Mouse (Mus musculus) kidney, postnatal 0 days (tissue): ENCODE data around the gene Cyp2t4. TPM values are rescaled to one million over a fixed set of nuclear protein-coding genes. Genes with fewer than 3 reads are reported as not detected.
A peak's percentile ranks its signal among the peaks of the same experiment; 100 is the strongest.

Experiments
- ATAC-seq: fragments of 200-750 bp; cut with Nextera tagmentation; replicated peaks from 2 replicates; pipeline ENCODE4 v1.8.0; 2017; ENCODE audit warnings: low read depth, moderate number of reproducible peaks, moderate TSS enrichment, moderate library complexity; ENCODE audit not compliant: low FRiP score
- DNase-seq: peaks from one replicate; pipeline ENCODE4 v3.0.0-alpha.2; 2016; ENCODE audit warnings: low spot score
- H3K27ac ChIP-seq: fragments of 300-500 bp; sonication (generic); 2 replicates; pipeline ENCODE4 v1.5.1; 2014; ENCODE audit warnings: mild to moderate bottlenecking
- H3K27me3 ChIP-seq: fragments of 300-500 bp; sonication (generic); 2 replicates; pipeline ENCODE4 v1.6.1; 2014; ENCODE audit warnings: low read length, mixed read lengths; ENCODE audit not compliant: insufficient read depth
- H3K36me3 ChIP-seq: fragments of 300-500 bp; sonication (generic); 2 replicates; pipeline ENCODE4 v1.6.1; 2014; ENCODE audit warnings: low read length, mixed read lengths; ENCODE audit not compliant: insufficient read depth
- H3K4me1 ChIP-seq: fragments of 300-500 bp; sonication (generic); replicated peaks from 2 replicates; pipeline ENCODE4 v1.6.1; 2014; ENCODE audit warnings: antibody characterized with exemption, low read length, mixed read lengths; ENCODE audit not compliant: insufficient read depth
- H3K4me2 ChIP-seq: fragments of 300-500 bp; sonication (generic); 2 replicates; pipeline ENCODE4 v1.6.1; 2014; ENCODE audit warnings: mild to moderate bottlenecking, low read length, moderate library complexity, mixed read lengths
- H3K4me3 ChIP-seq: fragments of 300-500 bp; sonication (generic); replicated peaks from 2 replicates; pipeline ENCODE4 v1.5.1; 2014; ENCODE audit warnings: low read depth, low read length
- H3K9ac ChIP-seq: fragments of 300-500 bp; sonication (generic); 2 replicates; pipeline ENCODE4 v1.6.1; 2014; ENCODE audit warnings: low read depth, low read length
- H3K9me3 ChIP-seq: fragments of 300-500 bp; sonication (generic); replicated peaks from 2 replicates; pipeline ENCODE4 v1.6.1; 2016; ENCODE audit warnings: low read length, inconsistent platforms, mixed read lengths
- CTCF ChIP-seq: IDR thresholded peaks from 2 replicates; pipeline ENCODE4 v1.5.1; 2016; ENCODE audit warnings: antibody characterized with exemption, low read depth, mild to moderate bottlenecking, moderate library complexity
- WGBS: fragments of 180-500 bp; shearing (Covaris S2); extraction: QIAGEN DNeasy Blood & Tissue Kit; methylation state at CpG from one replicate; pipeline ENCODE4 v1.1.7; 2014; 5-methylcytosine and 5-hydroxymethylcytosine counted together
- polyA plus RNA-seq: library from polyadenylated mRNA; unstranded; fragments of >200 nt; fragmentation: Nextera tagmentation; extraction: Ambion mirVana; gene quantifications from 2 replicates; pipeline ENCODE4 v1.2.1, GENCODE M21; 2015

Cyp2t4 gene
- polyA plus RNA-seq, 1 experiment from 2014 or later, result not detected

DNA sequence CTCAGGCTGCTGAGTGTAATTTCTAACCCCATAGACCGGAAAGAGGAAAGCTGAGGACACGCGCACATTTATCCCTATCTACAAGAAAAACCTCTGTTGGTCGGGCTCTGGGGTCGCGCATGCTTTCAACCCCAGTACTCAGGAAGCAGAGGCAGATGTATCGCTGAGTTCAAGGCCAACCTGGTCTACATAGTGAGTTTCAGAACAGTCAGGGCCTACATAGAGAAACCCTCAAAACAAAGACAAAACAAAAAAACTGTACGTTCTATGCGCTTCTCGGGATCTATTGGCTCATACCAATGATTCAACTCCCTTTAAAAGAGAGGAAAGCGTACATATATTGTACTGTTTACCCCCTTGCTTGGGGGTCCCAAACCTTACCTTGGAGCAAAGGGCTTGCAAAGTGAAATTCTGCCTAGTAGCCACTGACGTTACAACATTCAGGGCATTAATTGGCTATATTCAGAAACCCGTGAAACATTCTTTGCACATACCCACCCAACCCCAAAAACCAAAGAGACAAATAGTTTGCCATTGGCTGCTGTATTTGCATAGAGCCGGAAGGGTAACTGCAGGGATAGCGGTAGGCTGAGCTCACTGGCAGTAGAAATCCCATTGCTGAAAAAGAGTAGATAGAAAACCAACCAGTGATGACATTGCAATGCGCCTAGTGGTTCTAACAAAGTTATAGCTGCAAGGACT, 25.9 kb downstream of the Cyp2t4 start:
- DNase-seq (no peak), ATAC-seq (no peak)
- 0 out of 2 replicates have a peak, but pooled peaks cover 4% of the 10 kb centered on the region for H3K4me1 ChIP-seq
- no peaks in the 10 kb centered on the region for H3K36me3 ChIP-seq
- peak overlapping the region; percentile 78 for H3K4me3 ChIP-seq
- no peak for TF ChIP-seq CTCF
- no peaks in the 10 kb centered on the region for H3K27me3 ChIP-seq
- WGBS, result 46% methylated on average over 16 of the region's 16 CpGs
- H3K9me3 ChIP-seq, result no peaks in the 10 kb centered on the region
- H3K9ac ChIP-seq, result peak overlapping the region; percentile 49; the same call in 1 of the 2 replicates
- peak overlapping the region; percentile 95; the same call in 1 of the 2 replicates for H3K27ac ChIP-seq
- peak overlapping the region; percentile 64 for H3K4me2 ChIP-seq

DNA sequence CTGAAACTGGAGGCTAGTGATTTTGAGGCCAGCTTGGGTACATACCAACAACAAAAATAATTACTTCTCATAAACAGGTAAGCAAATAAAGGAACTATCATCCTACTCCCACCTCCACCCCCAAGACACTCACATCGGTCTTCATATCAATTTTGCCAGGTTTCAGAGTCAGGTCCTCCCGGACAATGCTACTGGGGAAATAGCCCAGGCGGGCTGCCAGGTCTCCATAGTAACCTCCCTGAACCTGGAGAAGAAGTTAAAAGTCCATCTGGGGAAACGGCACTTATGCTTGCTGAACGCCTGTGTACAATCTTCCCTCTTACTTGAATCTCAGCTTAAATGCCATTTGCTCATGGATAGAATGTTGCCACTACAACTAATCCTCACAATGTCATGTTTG, 26.5 kb downstream of the Cyp2t4 start:
- Histone ChIP-seq H3K4me1 (0 out of 2 replicates have a peak, but pooled peaks cover 4% of the 10 kb centered on the region), H3K27me3 (no peaks in the 10 kb centered on the region), H3K27ac (peak overlapping the region; percentile 60; the same call in 1 of the 2 replicates), H3K9me3 (no peaks in the 10 kb centered on the region), H3K9ac (no peak overlapping the region), H3K36me3 (no peaks in the 10 kb centered on the region), H3K4me3 (no peak overlapping the region), H3K4me2 (no peak overlapping the region)
- TF ChIP-seq CTCF, result no peak
- 48% methylated on average over 5 of the region's 5 CpGs for WGBS
- peak; percentile 45 for DNase-seq
- ATAC-seq, result no peak

DNA sequence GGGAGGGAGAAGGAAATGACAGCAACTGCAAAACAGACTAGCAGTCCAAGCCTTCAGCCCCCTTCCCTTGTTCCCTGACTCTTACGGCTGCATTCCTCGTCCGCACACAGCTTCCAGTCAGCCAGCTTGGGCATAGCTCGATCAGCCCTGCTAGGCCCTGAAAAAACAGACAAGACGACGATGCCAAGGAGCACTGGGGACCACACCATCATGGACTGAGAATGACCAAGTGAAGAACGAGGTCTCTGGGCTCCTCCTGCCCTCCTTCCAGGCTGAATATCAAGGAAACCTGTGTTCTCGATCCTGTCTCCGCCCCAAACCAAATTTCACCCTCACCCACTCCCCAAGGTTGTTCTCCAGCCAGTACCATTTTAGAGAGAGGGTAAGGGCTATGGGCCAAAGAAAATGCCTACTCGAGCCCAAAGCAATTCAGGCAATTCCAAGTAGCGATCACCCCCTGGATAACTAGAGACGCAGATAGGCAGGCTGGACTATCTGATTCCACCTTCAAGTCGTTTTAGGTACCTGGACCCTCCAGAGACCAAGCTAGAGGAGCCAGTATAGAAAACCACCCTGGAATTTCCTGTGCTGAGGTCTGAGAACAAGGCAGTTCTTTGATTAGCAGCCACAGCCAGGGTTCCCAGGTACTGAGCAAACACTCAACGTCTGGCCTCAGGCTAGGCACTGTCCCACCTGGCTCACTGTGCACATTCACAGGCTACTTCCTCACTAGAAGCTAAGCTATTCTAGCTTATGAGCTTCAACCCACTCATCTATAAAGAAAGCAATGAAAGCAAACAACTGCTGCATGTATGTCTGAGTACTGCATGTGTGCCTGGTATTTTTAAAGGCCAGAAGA, 27.6 kb downstream of the Cyp2t4 start, which contains the start of the genes Gm21983 and Mia:
TSS of gene Gm21983 (minus strand) at position 250 of the 859 bp plus-strand sequence.
TSS of gene Mia (minus strand) at position 321 of the 859 bp plus-strand sequence.
- Histone ChIP-seq H3K4me3 (no peak within 1 kb of the TSS), H3K9ac (no peak within 1 kb of the TSS)

DNA sequence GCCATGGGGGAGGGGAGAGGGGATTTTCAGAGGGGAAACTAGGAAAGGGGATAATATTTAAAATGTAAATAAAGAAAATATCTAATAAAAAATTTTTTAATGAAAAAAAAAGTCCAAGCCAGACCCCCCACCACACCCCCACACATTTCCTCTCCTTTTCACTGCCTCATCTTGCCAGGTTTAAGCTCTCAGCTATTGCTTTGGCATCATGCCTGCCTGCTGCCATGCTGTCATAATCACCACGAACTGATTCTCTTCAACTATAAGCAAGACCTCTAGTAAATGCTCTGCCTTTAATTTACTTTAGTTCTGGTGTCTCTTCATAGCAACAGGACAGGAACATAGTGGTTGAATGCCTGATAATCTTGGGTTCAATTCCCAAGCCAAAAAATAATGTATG, 29.0 kb downstream of the Cyp2t4 start:
- Histone ChIP-seq H3K4me1 (0 out of 2 replicates have a peak, but pooled peaks cover 4% of the 10 kb centered on the region), H3K9me3 (no peaks in the 10 kb centered on the region), H3K27ac (no peak overlapping the region), H3K36me3 (peaks cover 22% of the 10 kb centered on the region), H3K4me3 (no peak overlapping the region), H3K27me3 (no peaks in the 10 kb centered on the region), H3K4me2 (no peak overlapping the region), H3K9ac (no peak overlapping the region)
- WGBS, result 82% methylated on average over 1 of the region's 1 CpGs
- no peak for ATAC-seq
- DNase-seq, result no peak
- TF ChIP-seq CTCF, result no peak

More for the DNA sequence above, 27.6 kb downstream of the Cyp2t4 start, which contains the start of the genes Gm21983 and Mia:
- WGBS, result 65% methylated on average over 14 of the region's 14 CpGs
- ATAC-seq (no peak), DNase-seq (no peak)
- Histone ChIP-seq H3K36me3 (peaks cover 9% of the 10 kb centered on the region), H3K4me2 (no peak within 1 kb of the TSS), H3K27ac (peak within 1 kb of the TSS; percentile 60), H3K27me3 (no peaks in the 10 kb centered on the region), H3K9me3 (no peaks in the 10 kb centered on the region), H3K4me1 (0 out of 2 replicates have a peak, but pooled peaks cover 4% of the 10 kb centered on the region)
- no peak for TF ChIP-seq CTCF

DNA sequence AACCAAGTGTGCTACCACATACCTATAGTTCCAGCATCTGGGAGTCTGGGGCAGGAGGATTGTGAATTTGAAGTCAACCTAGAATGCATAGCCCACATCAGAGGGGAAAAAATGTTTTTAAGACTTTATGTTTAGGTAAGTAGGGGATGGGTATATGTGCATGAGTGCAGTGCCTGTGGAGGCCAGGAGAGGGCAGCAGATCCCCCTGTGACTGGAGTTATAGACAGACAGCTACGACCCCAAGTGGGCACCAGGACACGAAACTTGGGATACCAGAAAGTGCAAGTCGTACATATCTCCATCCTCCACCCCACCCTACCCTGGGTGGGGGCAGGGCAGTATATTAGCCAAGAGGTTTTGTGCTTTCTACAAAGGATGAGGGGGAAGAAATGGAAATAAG, 31.4 kb downstream of the Cyp2t4 start:
- TF ChIP-seq CTCF, result peak; percentile 78
- Histone ChIP-seq H3K27me3 (no peaks in the 10 kb centered on the region), H3K27ac (no peak overlapping the region), H3K9me3 (no peaks in the 10 kb centered on the region), H3K36me3 (peaks cover 38% of the 10 kb centered on the region), H3K9ac (no peak overlapping the region), H3K4me3 (no peak overlapping the region), H3K4me1 (no peaks in the 10 kb centered on the region), H3K4me2 (no peak overlapping the region)
- ATAC-seq (no peak), DNase-seq (no peak)
- WGBS, result 70% methylated on average over 3 of the region's 3 CpGs

DNA sequence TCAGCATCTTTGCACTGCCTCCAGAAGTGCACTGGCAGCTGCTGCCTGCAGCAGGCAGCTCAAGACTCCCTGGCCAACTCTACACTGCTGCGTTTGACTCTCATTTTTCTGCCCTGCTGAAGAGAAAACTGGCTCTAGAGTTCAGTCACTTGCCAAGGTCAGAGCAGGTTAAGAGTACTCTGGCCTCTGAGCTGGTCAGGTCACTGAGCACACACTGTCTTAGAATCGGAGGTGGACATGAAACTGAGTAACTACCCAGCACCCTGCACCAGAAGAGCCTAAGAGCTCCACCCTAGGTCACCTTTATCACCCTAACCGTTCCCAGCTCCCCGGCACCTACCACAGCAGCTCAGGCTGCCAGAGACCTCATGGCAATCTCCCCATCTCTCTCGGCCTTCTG, 32.5 kb downstream of the Cyp2t4 start:
- no peak overlapping the region for H3K9ac ChIP-seq
- no peak overlapping the region for H3K27ac ChIP-seq
- WGBS, result 89% methylated on average over 5 of the region's 5 CpGs
- peaks cover 49% of the 10 kb centered on the region for H3K36me3 ChIP-seq
- no peak overlapping the region for H3K4me2 ChIP-seq
- H3K4me3 ChIP-seq, result no peak overlapping the region
- peak; percentile 23; the same call in 1 of the 2 replicates for ATAC-seq
- DNase-seq, result no peak
- H3K9me3 ChIP-seq, result no peaks in the 10 kb centered on the region
- TF ChIP-seq CTCF, result no peak
- H3K27me3 ChIP-seq, result no peaks in the 10 kb centered on the region
- H3K4me1 ChIP-seq, result no peaks in the 10 kb centered on the region
